Mouse (Mus musculus) cerebellum, postnatal 10 days (tissue): ENCODE measurements around the gene Soat2.

ENCODE experiments used
- DNase-seq, 2 experiments: peaks; one replicate each; pipeline ENCODE4 v3.0.0; 2021; ENCODE audit warnings: mixed read lengths in 2 of 2

The Soat2 gene

GRCm38 (mm10) chr15:102114651-102115260 is 35.6 kb upstream of the Soat2 start:
- DNase-seq: peak in 1 of 2 experiments; percentile 37

DNA sequence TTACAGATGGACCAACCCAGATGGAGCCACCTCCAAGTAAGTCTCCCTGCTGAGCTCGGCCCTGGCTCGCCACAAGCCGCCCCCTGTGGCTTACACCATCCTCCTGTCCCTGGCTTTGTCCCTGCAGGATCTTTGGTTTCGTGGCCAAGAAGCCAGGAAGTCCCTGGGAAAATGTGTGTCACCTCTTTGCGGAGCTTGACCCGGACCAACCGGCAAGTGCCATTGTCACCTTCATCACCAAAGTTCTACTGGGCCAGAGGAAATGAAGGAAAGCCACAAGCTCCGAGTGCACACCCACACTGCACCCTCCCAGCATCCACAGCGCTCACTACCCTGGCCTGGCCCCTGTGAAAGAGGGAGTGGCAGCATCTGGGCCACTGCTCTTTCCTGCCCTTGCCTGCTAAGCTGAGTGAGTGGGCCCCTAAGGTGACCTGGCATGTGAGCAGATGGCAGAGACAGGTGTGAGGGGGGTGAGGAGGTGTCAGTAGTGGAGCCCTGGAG is 34.5 kb upstream of the Soat2 start:
- DNase-seq: peak; percentile 71 to 78

DNA sequence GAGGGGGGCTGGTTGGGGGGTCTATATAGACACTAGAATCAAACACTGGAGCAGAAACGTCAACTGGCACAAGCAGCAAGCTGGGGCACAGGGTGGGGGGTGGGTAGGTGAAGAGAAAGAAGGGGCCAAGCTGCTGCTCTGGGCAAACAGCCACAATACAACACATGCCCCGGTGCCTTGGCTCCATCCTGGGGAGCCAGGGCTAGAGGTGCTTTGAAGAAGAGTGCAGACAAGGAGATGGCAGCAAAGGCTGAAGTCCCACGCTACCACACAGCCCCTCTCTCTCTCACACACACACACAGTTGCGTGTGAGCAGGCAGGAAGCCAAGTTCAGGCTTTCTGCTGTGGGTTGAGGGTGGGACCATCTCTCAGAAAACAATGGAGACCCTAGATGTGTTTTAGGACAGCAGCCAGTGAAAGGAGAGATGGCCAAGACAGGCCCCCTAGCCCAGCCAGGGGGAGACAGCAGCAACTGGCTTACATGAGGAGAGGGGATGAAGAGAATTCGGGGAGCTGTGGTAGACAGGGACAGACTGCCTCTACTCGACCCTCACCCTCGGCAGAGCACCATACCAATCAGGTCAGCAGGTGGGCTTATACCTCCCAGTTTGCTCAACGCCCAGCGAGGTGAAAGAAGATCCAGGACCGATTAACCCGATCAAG is 33.4 kb upstream of the Soat2 start:
- DNase-seq: peak; percentile 87 to 91

DNA sequence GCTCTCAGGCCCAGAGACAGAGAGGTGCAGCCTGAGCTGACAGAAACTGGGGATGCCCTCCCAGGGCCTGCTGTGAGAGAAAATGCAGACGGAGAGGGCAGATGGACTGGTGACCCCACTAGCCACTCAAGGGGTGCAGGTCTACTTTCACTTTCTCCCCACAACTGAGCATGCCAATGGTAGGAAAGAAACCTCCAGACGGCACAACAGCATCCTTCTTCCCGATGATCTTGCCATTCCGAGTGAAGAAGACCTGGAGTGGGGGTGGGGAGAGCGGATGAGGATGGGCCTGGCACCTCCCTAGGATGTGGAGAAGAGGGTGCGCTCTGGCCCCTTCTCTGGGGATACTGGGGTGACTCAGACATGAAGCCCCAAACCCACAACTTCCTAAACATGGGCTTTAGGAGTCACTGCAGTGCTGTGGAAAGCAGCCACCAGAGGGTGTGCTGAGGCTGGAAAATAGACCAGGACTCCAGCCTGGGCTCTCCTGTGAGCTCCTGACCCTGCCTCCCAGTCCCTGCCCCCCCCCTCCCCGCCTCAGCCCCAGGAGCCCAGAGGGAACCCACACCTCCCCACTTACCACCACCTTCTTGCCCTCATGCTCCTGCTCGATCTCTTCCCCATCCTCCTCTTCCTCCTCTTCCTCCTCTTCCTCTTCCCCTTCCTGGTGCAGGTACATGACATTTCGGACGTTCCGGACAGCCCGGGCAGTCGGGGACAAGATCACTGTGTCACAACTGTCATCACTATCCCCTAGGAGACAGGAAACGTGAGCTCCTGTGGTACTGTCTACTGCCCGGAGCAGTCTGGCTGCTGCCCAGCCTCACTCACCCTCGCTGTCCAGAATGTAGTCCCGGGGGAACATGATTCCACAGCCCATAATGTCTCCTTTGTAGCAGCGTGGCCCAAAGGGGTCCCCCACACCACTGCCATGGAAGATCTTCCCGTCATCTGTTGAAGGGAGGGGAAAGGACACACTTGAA is 32.6 kb upstream of the Soat2 start:
- DNase-seq: peak; percentile 78 to 80

DNA sequence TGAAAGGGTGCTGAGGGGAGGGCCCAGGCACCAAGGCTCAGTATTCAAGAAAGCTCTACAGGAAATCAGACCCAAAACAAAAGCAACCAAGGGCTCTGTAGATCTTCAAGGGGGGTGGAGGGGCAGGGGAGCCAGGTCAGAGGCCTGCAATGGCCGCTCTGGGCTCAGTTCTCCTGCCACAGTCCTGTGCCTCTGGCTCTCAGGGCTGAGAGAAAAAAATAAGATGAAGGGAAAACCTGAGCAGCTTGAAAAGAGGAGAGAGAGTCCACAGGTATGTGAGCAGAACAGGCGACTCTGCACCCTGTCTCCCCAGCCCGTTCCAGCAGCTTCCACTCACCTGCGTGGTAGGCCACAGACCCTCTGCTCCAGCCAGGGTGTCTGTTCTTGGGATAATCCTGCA is 31.7 kb upstream of the Soat2 start:
- DNase-seq: no peak

- peak; percentile 75 to 81 for DNase-seq
Measured at GRCm38 (mm10) chr15:102119121-102119830, 31.1 kb upstream of the Soat2 start.

DNA sequence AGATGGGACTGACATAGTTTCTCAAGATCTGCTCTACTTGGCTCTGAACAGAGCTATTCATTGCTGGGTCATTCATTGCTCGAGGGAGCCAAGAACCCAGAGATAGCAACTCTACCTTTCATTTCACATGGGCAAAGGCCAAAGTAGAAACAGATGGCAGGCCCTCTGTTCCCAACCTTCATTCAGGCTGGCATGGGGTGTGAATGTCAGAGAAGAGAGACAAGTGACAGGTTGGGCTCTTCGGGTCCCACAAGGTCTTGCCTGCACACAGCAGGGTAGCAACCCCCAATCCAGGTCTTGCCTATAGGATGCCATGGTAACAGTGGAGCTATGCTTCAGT is 30.5 kb upstream of the Soat2 start:
- DNase-seq: peak; percentile 87 to 91

DNA sequence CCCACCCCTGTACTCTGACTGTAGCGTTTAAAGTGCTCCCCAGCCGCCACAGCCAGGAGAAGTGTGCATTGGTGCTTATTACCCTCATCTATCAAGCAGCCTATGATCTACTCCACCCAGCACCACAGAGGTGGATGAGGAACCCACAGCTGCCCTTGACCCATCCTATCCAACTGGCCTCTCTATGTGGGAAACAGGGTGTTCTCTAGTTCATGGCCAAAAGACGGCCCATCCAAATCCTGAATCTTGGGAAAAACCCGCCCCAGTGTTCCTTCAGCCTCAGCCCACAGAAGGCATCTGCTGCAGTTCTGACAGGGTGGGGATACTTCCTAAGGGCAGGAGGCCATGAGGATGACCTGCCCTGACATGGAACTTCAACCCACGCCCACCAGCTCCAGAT is 29.8 kb upstream of the Soat2 start:
- peak in 1 of 2 experiments; percentile 22 for DNase-seq

DNA sequence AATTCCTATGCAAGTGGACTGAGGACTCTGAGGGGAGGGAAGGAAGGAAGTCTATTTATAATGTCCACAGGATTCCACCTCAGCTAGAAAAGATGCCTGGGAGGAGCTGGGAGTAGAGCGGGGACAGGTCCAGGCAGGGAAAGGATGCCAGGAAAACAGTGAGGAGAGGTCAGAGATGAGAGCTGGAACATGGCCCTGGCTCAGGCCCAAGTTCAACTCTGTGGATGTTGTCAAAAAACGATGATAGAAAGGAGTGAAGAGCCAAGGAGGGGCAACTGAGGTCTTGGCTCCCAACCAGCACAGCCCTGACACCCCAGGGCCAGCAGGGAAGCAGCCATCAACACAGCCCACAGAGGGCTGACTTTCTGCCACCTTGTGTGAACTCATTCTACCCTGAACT is 24.0 kb upstream of the Soat2 start:
- peak; percentile 92 to 95 for DNase-seq

DNA sequence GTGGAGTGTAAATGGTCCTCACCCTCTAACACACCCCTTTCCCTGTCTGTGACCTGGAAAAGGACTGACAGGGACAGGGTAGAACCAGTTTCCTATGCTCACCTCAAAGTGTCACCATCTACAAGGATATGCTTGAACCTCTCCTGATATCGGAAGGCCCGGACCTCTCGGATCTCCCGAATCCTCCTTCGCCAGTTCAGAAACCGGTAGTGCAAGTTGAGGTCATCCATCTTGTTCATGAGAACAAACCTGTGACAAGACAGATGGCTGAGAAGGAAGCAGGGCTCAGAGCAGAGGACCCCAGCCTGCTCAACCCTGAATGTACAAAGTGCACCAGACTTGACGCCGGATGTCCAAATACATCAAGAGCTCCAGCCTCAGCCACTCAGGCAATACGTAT is 17.0 kb upstream of the Soat2 start:
- peak in 1 of 2 experiments; percentile 5 for DNase-seq

GRCm38 (mm10) chr15:102134709-102135108 is 15.6 kb upstream of the Soat2 start:
- no peak for DNase-seq

GRCm38 (mm10) chr15:102135522-102136128 is 14.7 kb upstream of the Soat2 start:
- DNase-seq: peak; percentile 70 to 72

- DNase-seq: peak; percentile 98 to 99
Measured at GRCm38 (mm10) chr15:102136129-102136758, 14.1 kb upstream of the Soat2 start, which contains the start of gene Spryd3. TSS of gene Spryd3 (minus strand) at chr15:102136234.

DNA sequence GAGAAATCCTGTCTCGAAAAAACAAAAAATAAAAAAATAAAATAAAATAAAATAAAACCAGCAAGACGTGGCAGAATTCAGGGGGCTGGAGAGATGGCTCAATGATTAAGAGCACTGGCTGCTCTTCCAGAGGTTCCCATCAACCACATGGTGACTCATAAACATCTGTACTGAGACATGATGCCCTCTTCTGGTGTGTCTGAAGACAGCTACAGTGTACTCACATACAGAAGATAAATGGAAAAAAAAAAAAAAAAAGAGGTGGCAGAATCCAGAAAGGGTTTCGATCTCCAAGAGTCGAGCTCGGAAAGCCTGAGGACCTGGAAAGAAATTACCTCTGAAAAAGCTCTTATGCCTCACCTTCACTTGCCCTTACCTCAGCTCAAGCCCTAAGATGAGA is 9.2 kb upstream of the Soat2 start:
- no peak for DNase-seq

- DNase-seq: no peak
Measured at GRCm38 (mm10) chr15:102142914-102143912, 7.1 kb upstream of the Soat2 start.

DNA sequence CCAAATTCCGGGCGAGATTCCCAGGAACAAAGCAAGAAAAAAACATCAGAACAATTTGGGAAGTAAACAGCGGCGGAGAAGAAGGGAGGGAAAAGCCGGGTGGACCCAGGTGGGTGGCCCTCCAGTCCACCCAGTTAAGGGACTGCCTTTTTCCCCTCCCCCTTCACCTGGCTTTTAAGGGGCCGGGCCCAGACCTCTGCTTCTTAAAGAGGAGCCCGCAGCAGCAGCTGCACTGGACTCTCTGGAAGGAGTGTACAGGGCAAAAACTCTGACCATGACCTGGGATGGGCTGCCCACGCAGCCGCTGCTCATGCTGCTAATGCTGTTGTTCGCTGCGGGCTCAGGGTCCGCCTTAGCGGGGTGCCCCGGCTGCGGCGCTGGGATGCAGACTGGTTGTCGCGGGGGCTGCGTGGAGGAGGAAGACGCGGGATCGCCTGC is 6.0 kb upstream of the Soat2 start, which contains the start of gene Igfbp6:
Gene Igfbp6 (plus strand): TSS at position 89 of the 438 bp plus-strand sequence.
- no peak for DNase-seq

DNA sequence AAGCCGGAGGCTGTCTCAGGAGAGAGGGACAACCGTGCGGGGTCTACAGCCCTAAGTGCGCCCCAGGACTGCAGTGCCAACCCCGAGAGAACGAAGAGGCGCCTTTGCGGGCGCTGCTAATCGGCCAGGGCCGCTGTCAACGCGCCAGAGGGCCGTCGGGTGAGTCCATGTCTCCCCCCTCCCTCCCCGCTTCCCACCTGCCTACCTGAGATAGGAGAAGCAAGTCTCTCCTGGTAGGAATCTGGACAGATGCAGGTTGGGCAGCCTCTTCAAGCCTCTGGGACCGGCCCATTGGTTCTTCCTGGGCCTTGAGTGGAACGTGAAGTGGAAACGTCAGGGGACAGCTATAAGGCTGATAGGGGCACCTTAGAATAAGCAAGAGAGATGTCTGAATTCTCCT is 5.6 kb upstream of the Soat2 start:
- DNase-seq: peak in 1 of 2 experiments; percentile 31

- DNase-seq: no peak
Measured at GRCm38 (mm10) chr15:102145330-102145729, 5.0 kb upstream of the Soat2 start.

- no peak for DNase-seq
Measured at GRCm38 (mm10) chr15:102146089-102146488, 4.2 kb upstream of the Soat2 start.

- peak; percentile 81 to 82 for DNase-seq
Measured at GRCm38 (mm10) chr15:102146882-102147281, 3.4 kb upstream of the Soat2 start.
